In genomic region chr11:96301064-96301431, GRCm38 (mm10) we compare ENCODE assay signal across 17 mouse cellular contexts. TPM values are rescaled to one million over a fixed set of nuclear protein-coding genes. Genes with fewer than 3 reads are reported as not detected.
DNase-seq lines count a peak whose midpoint lies in the region; ATAC-seq lines count a peak whose summit lies in the region.
"Had no signal": no experiment of that assay in that cellular context is flagged by ENCODE, and none has a peak within 500 bp of the region (broad histone marks: within the 10 kb centered on the region; RNA-seq: fewer than 3 reads in every experiment).

No protein-coding gene starts in this region.

- ATAC-seq in kidney, embryonic 14.5 days (ENCODE audit: low FRiP score, low TSS enrichment) = no peak
- no peak for ATAC-seq in hindbrain, embryonic 15.5 days (ENCODE audit: low FRiP score, low read depth)
- no peak for ATAC-seq in megakaryocyte-erythroid progenitor cell, adult 5-6 weeks (replicated peaks; ENCODE audit: low FRiP score, low TSS enrichment, poor library complexity, severe bottlenecking)
- ATAC-seq: CD4-positive, CD25-positive, alpha-beta regulatory T cell, adult 4 months; Patski had no signal

- DNase-seq in kidney, postnatal 14 days = no peak
- no peak for DNase-seq in embryonic facial prominence, embryonic 10.5 days (ENCODE audit: low spot score)
- DNase-seq in neural tube, embryonic 10.5 days (ENCODE audit: extremely low spot score, low spot score) = peak; percentile 58
- DNase-seq in left cerebral cortex, postnatal 36 days (ENCODE audit: low spot score in 2 of 2) = no peak
- DNase-seq in left cerebral cortex, adult 8-10 months (ENCODE audit: low spot score in 2 of 2) = no peak
- DNase-seq: right cerebral cortex, postnatal 25 days had no signal

- H3K36me3 ChIP-seq in kidney, embryonic 14.5 days (ENCODE audit: control insufficient read depth, insufficient read depth, low read length) = peaks cover 39% of the 10 kb centered on the region
- H3K36me3 ChIP-seq in embryonic facial prominence, embryonic 10.5 days (replicated peaks) = no peaks in the 10 kb centered on the region
- no peaks in the 10 kb centered on the region for H3K36me3 ChIP-seq in hindbrain, embryonic 15.5 days
- H3K36me3 ChIP-seq: midbrain, embryonic 12.5 days had no signal

- intact Hi-C loops in left cerebral cortex, postnatal 36 days (cut with DNase I) = loop anchor here (10.0 kb wide), 1 partner anchor 244 kb away; no protein-coding TSS in a partner anchor

- peak overlapping the region; percentile 99 for H3K9ac ChIP-seq in kidney, embryonic 14.5 days (ENCODE audit: low read depth, low read length)
- peak overlapping the region; percentile 44 for H3K9ac ChIP-seq in hindbrain, embryonic 15.5 days
- H3K9ac ChIP-seq: liver, embryonic 14.5 days; midbrain, embryonic 12.5 days had no signal

- no peaks in the 10 kb centered on the region for H3K9me3 ChIP-seq in kidney, embryonic 14.5 days (ENCODE audit: control insufficient read depth, low read length)
- H3K9me3 ChIP-seq in embryonic facial prominence, embryonic 10.5 days = no peaks in the 10 kb centered on the region
- no peaks in the 10 kb centered on the region for H3K9me3 ChIP-seq in hindbrain, embryonic 15.5 days
- H3K9me3 ChIP-seq: midbrain, embryonic 12.5 days had no signal

- peak overlapping the region; percentile 95 for H3K4me2 ChIP-seq in kidney, embryonic 14.5 days (replicated peaks; ENCODE audit: low read depth, low read length)
- peak overlapping the region; percentile 59 for H3K4me2 ChIP-seq in hindbrain, embryonic 15.5 days
- H3K4me2 ChIP-seq: midbrain, embryonic 12.5 days had no signal

- peak overlapping the region; percentile 100 for H3K27ac ChIP-seq in kidney, embryonic 14.5 days (ENCODE audit: low read depth, low read length)
- H3K27ac ChIP-seq in embryonic facial prominence, embryonic 10.5 days (replicated peaks) = no peak overlapping the region
- H3K27ac ChIP-seq in hindbrain, embryonic 15.5 days (replicated peaks) = peak overlapping the region; percentile 73
- H3K27ac ChIP-seq: liver, embryonic 14.5 days; midbrain, embryonic 12.5 days had no signal

- H3K4me3 ChIP-seq in kidney, embryonic 14.5 days (ENCODE audit: low read length) = peak overlapping the region; percentile 53
- H3K4me3 ChIP-seq in embryonic facial prominence, embryonic 10.5 days = 0 out of 2 replicates have a peak overlapping the region, but pooled peaks have one; percentile 2
- H3K4me3 ChIP-seq in hindbrain, embryonic 15.5 days = peak overlapping the region; percentile 47
- H3K4me3 ChIP-seq: erythroblast, embryonic 14.5 days had no signal

- WGBS in kidney, embryonic 14.5 days = 14% methylated on average over 10 of the region's 10 CpGs
- WGBS in embryonic facial prominence, embryonic 10.5 days = 2% methylated on average over 10 of the region's 10 CpGs
- 3% methylated on average over 9 of the region's 10 CpGs for WGBS in hindbrain, embryonic 15.5 days

- peaks cover 59% of the 10 kb centered on the region for H3K4me1 ChIP-seq in kidney, embryonic 14.5 days (ENCODE audit: control insufficient read depth, insufficient read depth, low read length)
- H3K4me1 ChIP-seq in embryonic facial prominence, embryonic 10.5 days = peaks cover 21% of the 10 kb centered on the region
- 0 out of 2 replicates have a peak, but pooled peaks cover 2% of the 10 kb centered on the region for H3K4me1 ChIP-seq in hindbrain, embryonic 15.5 days (replicated peaks)

- H3K27me3 ChIP-seq in kidney, embryonic 14.5 days (ENCODE audit: control insufficient read depth, insufficient read depth, low read length) = no peaks in the 10 kb centered on the region
- H3K27me3 ChIP-seq in embryonic facial prominence, embryonic 10.5 days (replicated peaks; ENCODE audit: low read depth, poor library complexity, severe bottlenecking) = peaks cover 100% of the 10 kb centered on the region
- H3K27me3 ChIP-seq in hindbrain, embryonic 15.5 days = peaks cover 62% of the 10 kb centered on the region
- H3K27me3 ChIP-seq: Patski had no signal

RNA-seq across cellular contexts. Expression of gene Hoxb5, which starts 2.1 kb away (rescaled TPM):
- polyA plus RNA-seq in kidney, embryonic 14.5 days (2014; fragmentation: Nextera tagmentation; extraction: Ambion mirVana) = 22.1 and 24.3 TPM in 2 replicates
- 0.07 and 0.28 TPM in 2 replicates for polyA plus RNA-seq in embryonic facial prominence, embryonic 10.5 days (2016; fragmentation: Nextera tagmentation; extraction: Ambion mirVana)
- 115 and 140 TPM in 2 replicates for polyA plus RNA-seq in hindbrain, embryonic 15.5 days (2015; fragmentation: Nextera tagmentation; extraction: Ambion mirVana)
- total RNA-seq in left cerebral cortex, postnatal 36 days (2021) = not detected
- not detected in 2 replicates for total RNA-seq in megakaryocyte-erythroid progenitor cell, adult 5-6 weeks (2014; fragmentation: Nextera tagmentation)
- total RNA-seq in megakaryocyte-erythroid progenitor cell, adult 5-6 weeks (2017) = not detected in 2 replicates
- total RNA-seq in left cerebral cortex, adult 8-10 months (2022) = not detected
- total RNA-seq: layer of hippocampus, postnatal 36 days had no signal
- polyA plus RNA-seq: CD4-positive, CD25-positive, alpha-beta regulatory T cell, adult 4 months; cortical plate, adult 2 months; erythroblast, embryonic 14.5 days; midbrain, embryonic 12.5 days had no signal

RNA-seq across cellular contexts. Expression of gene Hoxb6, which starts 8.8 kb away (rescaled TPM):
- polyA plus RNA-seq in kidney, embryonic 14.5 days (2014; fragmentation: Nextera tagmentation; extraction: Ambion mirVana) = 44.1 and 53.1 TPM in 2 replicates
- polyA plus RNA-seq in embryonic facial prominence, embryonic 10.5 days (2016; fragmentation: Nextera tagmentation; extraction: Ambion mirVana) = 0.15 TPM in 1 of 2 replicates, not detected in the other
- 52.1 and 66.7 TPM in 2 replicates for polyA plus RNA-seq in hindbrain, embryonic 15.5 days (2015; fragmentation: Nextera tagmentation; extraction: Ambion mirVana)
- total RNA-seq in left cerebral cortex, postnatal 36 days (2021) = not detected
- not detected in 2 replicates for total RNA-seq in megakaryocyte-erythroid progenitor cell, adult 5-6 weeks (2014; fragmentation: Nextera tagmentation)
- 0.72 TPM in 1 of 2 replicates, not detected in the other for total RNA-seq in megakaryocyte-erythroid progenitor cell, adult 5-6 weeks (2017)
- total RNA-seq in left cerebral cortex, adult 8-10 months (2022) = not detected
- total RNA-seq: granulocyte monocyte progenitor cell, adult 5-6 weeks; layer of hippocampus, postnatal 36 days had no signal
- polyA plus RNA-seq: CD4-positive, CD25-positive, alpha-beta regulatory T cell, adult 4 months; cortical plate, adult 2 months; erythroblast, embryonic 14.5 days; midbrain, embryonic 12.5 days had no signal

RNA-seq across cellular contexts. Expression of gene Hoxb7, which starts 14.6 kb away (rescaled TPM):
- polyA plus RNA-seq in kidney, embryonic 14.5 days (2014; fragmentation: Nextera tagmentation; extraction: Ambion mirVana) = 58.6 and 61.9 TPM in 2 replicates
- polyA plus RNA-seq in embryonic facial prominence, embryonic 10.5 days (2016; fragmentation: Nextera tagmentation; extraction: Ambion mirVana) = not detected in 2 replicates
- 26.5 and 33.6 TPM in 2 replicates for polyA plus RNA-seq in hindbrain, embryonic 15.5 days (2015; fragmentation: Nextera tagmentation; extraction: Ambion mirVana)
- total RNA-seq in left cerebral cortex, postnatal 36 days (2021) = not detected
- total RNA-seq in megakaryocyte-erythroid progenitor cell, adult 5-6 weeks (2014; fragmentation: Nextera tagmentation) = not detected in 2 replicates
- total RNA-seq in megakaryocyte-erythroid progenitor cell, adult 5-6 weeks (2017) = not detected in 2 replicates
- total RNA-seq in left cerebral cortex, adult 8-10 months (2022) = not detected
- total RNA-seq: granulocyte monocyte progenitor cell, adult 5-6 weeks; layer of hippocampus, postnatal 36 days had no signal
- polyA plus RNA-seq: CD4-positive, CD25-positive, alpha-beta regulatory T cell, adult 4 months; cortical plate, adult 2 months; erythroblast, embryonic 14.5 days; midbrain, embryonic 12.5 days had no signal

RNA-seq across cellular contexts. Expression of gene Hoxb4, which starts 17.0 kb away (rescaled TPM):
- 4.2 and 8.6 TPM in 2 replicates for polyA plus RNA-seq in kidney, embryonic 14.5 days (2014; fragmentation: Nextera tagmentation; extraction: Ambion mirVana)
- 0.09 and 0.23 TPM in 2 replicates for polyA plus RNA-seq in embryonic facial prominence, embryonic 10.5 days (2016; fragmentation: Nextera tagmentation; extraction: Ambion mirVana)
- 3.5 and 3.8 TPM in 2 replicates for polyA plus RNA-seq in hindbrain, embryonic 15.5 days (2015; fragmentation: Nextera tagmentation; extraction: Ambion mirVana)
- total RNA-seq in left cerebral cortex, postnatal 36 days (2021) = not detected
- total RNA-seq in megakaryocyte-erythroid progenitor cell, adult 5-6 weeks (2014; fragmentation: Nextera tagmentation) = 0.12 and 0.66 TPM in 2 replicates
- total RNA-seq in megakaryocyte-erythroid progenitor cell, adult 5-6 weeks (2017) = 0.70 and 1.9 TPM in 2 replicates
- total RNA-seq in left cerebral cortex, adult 8-10 months (2022) = under 1 TPM in 1 of 4 experiments, not detected in 3; 0.11 TPM
- total RNA-seq: layer of hippocampus, postnatal 36 days had no signal
- polyA plus RNA-seq: cortical plate, adult 2 months; erythroblast, embryonic 14.5 days; midbrain, embryonic 12.5 days had no signal

RNA-seq across cellular contexts. Expression of gene Hoxb8, which starts 19.3 kb away (rescaled TPM):
- 12.7 and 18.6 TPM in 2 replicates for polyA plus RNA-seq in kidney, embryonic 14.5 days (2014; fragmentation: Nextera tagmentation; extraction: Ambion mirVana)
- polyA plus RNA-seq in embryonic facial prominence, embryonic 10.5 days (2016; fragmentation: Nextera tagmentation; extraction: Ambion mirVana) = not detected in 2 replicates
- polyA plus RNA-seq in hindbrain, embryonic 15.5 days (2015; fragmentation: Nextera tagmentation; extraction: Ambion mirVana) = 18.2 and 26.1 TPM in 2 replicates
- total RNA-seq in left cerebral cortex, postnatal 36 days (2021) = not detected
- not detected in 2 replicates for total RNA-seq in megakaryocyte-erythroid progenitor cell, adult 5-6 weeks (2014; fragmentation: Nextera tagmentation)
- not detected in 2 replicates for total RNA-seq in megakaryocyte-erythroid progenitor cell, adult 5-6 weeks (2017)
- not detected for total RNA-seq in left cerebral cortex, adult 8-10 months (2022)
- total RNA-seq: granulocyte monocyte progenitor cell, adult 5-6 weeks; layer of hippocampus, postnatal 36 days had no signal
- polyA plus RNA-seq: CD4-positive, CD25-positive, alpha-beta regulatory T cell, adult 4 months; cortical plate, adult 2 months; erythroblast, embryonic 14.5 days; midbrain, embryonic 12.5 days had no signal

Comparison
In these comparisons a context has a peak if more than half of its experiments do, and no peak if none do; other contexts are left out.
1. H3K4me3 ChIP-seq: peak in every context shown above with its lines; median percentile 53 in kidney, embryonic 14.5 days; 47 in hindbrain, embryonic 15.5 days; 2 in embryonic facial prominence, embryonic 10.5 days.